Mouse (Mus musculus): Measurements from ENCODE around the gene Setdb2.
"Not testable (repeated sequence)": the region's sequence is repeated elsewhere in the genome, so short reads cannot be mapped to it uniquely, and the experiment has no call there.

Gene Setdb2

DNA sequence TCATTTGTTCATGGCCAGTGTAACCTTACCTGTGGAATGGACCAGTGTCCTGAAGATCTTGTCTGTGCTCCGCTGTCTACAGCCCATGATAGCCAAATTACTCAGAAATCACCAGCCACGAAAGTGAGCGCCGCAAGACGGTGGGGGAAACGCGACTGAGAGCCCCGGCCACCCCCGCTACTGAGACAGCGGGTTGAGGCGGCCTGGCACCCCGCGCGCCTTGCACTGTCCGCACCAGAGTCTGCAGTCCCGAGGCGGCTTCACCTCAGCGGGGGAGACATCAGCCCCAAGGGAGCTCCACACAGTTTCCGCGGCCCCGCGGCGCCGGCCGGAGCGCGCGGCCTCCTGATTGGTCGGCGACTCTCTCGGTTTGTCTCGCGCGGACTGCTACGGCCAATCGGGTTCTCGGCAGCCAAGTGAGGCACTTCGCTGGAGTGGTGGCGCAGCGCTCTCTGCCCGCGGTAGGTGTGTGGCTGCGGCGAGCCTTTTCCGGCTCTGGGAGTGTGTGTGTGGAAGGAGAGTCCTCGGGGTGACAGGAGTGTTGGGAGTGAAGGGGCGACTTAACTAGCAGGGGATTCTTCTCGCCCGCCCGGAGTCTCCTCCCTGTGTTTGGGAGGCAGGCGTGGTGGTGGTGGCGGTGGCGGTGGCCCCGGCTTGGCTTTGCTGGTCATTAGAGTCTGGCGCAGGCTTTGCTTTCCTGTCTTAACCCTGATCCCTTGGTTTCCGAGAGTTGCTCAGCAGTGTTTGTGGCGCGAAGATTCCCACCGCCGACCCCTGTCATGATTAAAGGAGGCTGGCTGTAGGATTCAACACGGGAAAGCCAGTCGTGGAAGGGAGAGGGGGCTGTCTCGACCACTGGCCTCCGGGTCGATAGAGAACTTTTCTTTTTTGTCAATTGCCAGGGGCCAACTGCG, at the start of gene Setdb2, which contains the start of gene Cab39l:
Gene Setdb2, minus strand, starts transcription at position 327 of the 914 bp plus-strand sequence.
Gene Cab39l, plus strand, starts transcription at position 415 of the 914 bp plus-strand sequence.
- ChIA-PET POLR2A (interaction anchor here (0.6 to 3.4 kb wide), 53 partner anchors 8 to 824 kb away, joined by 3 to 23 read pairs (median 4); partner anchors contain the start of genes Phf11d (in 2 of the 4), Rcbtb1 (in 2 of the 4) and Cdadc1 (in 1 of the 4)), CTCF (no interaction called here)

DNA sequence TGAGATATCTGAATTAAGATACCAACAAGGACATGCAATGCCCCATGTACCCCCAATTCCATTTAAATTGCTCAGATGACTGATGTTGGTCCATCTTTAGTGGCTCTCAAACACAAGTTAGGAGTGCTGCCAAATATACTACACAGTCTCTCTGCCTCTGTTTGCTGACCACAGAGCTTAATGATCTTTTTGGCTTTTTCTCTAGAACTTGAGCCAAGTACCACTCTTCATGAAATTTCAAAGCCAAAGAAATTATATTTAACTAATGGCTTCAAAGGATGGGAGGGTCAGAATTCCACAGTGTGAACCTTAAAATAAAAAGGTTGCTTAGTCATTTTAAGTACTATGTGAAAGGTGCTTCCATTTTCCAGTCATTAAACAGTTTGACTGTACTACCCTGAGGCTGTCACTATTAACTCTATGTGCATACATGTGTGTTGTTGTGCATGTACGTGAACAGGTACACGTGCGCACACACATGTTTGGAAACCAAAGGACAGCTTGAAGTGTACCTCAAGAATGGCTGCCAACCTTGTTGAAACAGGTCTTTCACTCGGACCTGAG, 44.6 kb upstream of the Setdb2 start:
- ChIA-PET POLR2A (no interaction called here), CTCF (no interaction called here)

DNA sequence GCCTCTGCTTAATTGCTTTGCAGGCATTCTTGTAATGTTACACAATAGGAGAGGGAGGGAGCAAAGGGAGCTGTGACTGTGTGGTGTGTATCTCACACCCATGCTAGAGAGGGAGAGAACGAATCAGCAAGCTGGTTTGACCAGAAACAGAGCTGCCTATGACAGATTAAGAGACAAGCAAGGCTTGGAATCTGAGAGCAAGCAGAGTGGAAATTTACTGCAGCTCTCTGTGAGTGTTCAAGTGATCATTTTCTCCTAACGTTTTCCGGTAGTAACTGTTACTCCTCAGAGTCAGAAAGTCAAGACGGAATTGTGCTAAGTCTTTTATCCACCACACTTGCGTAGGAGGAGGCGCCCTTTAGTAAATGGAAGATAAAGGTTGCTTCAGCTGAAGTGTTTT, 38.0 kb upstream of the Setdb2 start:
- CTCF ChIA-PET: interaction anchor here in 1 of 4 experiments (0.5 kb wide), 1 partner anchor 71 kb away, joined by 3 read pairs; no protein-coding TSS in a partner anchor
- POLR2A ChIA-PET: interaction anchor here in 1 of 4 experiments (0.6 to 0.7 kb wide), 2 partner anchors 24 to 427 kb away, joined by 3 to 4 read pairs; no protein-coding TSS in a partner anchor

DNA sequence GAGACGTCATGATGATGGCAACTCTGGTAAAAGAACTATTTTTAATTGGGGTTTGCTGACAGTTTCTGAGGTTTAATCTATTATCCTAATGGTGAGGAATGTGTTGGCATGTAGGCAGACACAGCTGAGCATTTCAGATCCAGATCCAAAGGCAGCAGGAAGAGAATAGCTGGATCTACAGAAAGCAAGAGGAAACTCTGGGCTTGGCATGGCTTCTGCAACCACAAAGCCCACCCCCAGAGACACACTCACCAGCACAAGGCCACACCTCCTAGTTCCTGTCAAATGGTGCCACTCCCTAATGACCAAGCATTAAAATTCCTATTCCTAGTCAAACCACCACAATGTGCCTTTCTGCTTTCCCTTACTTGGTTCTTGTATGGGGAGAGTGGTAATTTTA, 30.1 kb upstream of the Setdb2 start:
- CTCF ChIA-PET: interaction anchor here in 1 of 4 experiments (0.6 kb wide), 1 partner anchor 86 kb away, joined by 3 read pairs; no protein-coding TSS in a partner anchor

DNA sequence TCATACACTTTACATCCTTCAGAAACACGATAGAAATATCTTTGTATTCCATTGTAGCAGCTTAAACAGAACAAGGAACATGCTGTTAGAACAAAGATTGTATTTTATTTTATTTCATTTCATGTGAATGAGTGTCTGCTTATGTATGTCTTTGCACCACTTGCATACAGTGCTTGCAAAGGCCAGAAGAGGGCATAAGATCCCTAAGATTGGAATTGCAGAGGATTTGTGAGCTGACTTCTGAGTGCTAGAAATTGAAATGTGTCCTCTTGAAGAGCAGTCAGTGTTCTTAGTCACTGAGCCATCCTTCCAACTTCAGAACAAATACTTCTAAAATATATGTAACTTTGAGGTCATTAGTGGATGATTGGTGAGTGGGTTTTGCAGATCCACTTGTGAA, 27.1 kb upstream of the Setdb2 start:
- ChIA-PET CTCF (interaction anchor here (0.5 to 1.0 kb wide), 9 partner anchors 70 to 1397 kb away, joined by 3 to 7 read pairs (median 4); partner anchors contain the start of genes Cdadc1 (in 1 of the 4) and Fgf9 (in 1 of the 4)), POLR2A (interaction anchor here in 2 of 4 experiments (0.8 to 2.5 kb wide), 3 partner anchors 16 to 85 kb away, joined by 3 to 8 read pairs (median 4); partner anchors contain the start of genes Cab39l (in 1 of the 2) and Setdb2 (in 1 of the 2))

More for the DNA sequence above, 30.1 kb upstream of the Setdb2 start:
- POLR2A ChIA-PET: no interaction called here

- CTCF ChIA-PET: no interaction called here
- POLR2A ChIA-PET: interaction anchor here in 1 of 4 experiments (2.5 kb wide), 1 partner anchor 26 kb away, joined by 8 read pairs; the partner anchor contains the start of genes Cab39l and Setdb2
These were observed 25.8 kb upstream of the Setdb2 start for GRCm38 (mm10) chr14:59466503-59466902.

GRCm38 (mm10) chr14:59447981-59448380, 7.3 kb upstream of the Setdb2 start:
- ChIA-PET CTCF (no interaction called here), POLR2A (interaction anchor here in 1 of 4 experiments (1.5 kb wide), 1 partner anchor 8 kb away, joined by 3 read pairs; no protein-coding TSS in a partner anchor)

DNA sequence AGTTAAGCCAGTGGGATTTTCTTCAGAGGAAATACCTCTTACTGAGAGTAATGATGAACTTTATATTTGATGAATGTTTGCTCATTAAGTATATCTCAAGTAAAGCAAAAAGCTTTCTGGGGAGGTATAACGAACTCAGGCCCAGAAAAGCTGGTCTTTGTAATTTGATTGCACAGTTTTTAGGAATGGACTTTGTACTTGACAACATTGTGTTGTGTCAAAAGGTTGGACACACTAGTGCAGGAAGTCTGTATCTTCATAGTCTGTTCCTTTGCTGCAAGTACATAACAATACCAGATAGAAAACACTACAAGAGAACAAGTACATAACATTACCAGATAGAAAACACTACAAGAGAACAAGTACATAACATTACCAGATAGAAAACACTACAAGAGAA, 4.7 kb upstream of the Setdb2 start:
- POLR2A ChIA-PET: interaction anchor here in 1 of 4 experiments (1.4 kb wide), 1 partner anchor 10 kb away, joined by 3 read pairs; no protein-coding TSS in a partner anchor

DNA sequence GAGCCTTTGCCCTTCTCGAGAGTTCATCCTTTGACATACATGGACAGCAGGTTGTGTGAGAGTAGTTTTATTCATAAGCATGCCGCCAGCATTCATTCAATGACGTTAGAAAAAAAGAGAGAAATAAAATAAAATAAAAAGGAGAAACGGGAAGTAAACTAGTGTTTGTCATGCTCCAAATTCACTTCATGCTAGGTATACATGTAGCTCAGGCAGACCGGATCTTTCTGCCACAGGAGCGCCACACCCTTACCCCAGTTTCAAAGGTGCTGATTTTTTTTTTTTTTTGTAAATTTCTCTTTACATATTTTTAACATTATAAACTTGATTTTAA, 755 bp upstream of the Setdb2 start:
- ChIA-PET POLR2A (interaction anchor here (0.7 to 3.4 kb wide), 11 partner anchors 11 to 239 kb away, joined by 3 to 23 read pairs (median 4); no protein-coding TSS in a partner anchor), CTCF (no interaction called here)

More for the DNA sequence above, 4.7 kb upstream of the Setdb2 start:
- CTCF ChIA-PET: no interaction called here

DNA sequence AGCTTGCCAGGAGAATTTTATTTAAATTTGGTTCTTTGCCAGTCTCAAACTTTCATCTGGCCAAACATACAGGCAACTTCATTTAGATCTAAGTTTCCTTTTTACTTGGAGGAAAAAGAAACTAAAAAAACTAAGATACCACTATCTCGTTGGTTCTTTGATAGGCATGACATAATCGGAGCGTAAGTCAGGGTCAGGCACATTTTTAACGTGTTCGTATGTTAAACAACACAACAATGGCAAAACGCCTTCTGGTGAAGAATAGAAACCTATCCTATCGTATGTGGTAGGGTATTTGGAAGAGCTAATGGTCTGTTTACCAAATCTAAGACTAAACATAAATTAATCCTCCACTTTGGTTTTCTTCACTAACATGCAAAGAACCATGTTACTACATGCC, 645 bp downstream of the Setdb2 start:
- CTCF ChIA-PET: no interaction called here
- POLR2A ChIA-PET: interaction anchor here (0.6 to 3.4 kb wide), 46 partner anchors 7 to 825 kb away, joined by 3 to 23 read pairs (median 4); partner anchors contain the start of genes Rcbtb1 (in 2 of the 4), Cdadc1 (in 1 of the 4) and Phf11d (in 1 of the 4)

DNA sequence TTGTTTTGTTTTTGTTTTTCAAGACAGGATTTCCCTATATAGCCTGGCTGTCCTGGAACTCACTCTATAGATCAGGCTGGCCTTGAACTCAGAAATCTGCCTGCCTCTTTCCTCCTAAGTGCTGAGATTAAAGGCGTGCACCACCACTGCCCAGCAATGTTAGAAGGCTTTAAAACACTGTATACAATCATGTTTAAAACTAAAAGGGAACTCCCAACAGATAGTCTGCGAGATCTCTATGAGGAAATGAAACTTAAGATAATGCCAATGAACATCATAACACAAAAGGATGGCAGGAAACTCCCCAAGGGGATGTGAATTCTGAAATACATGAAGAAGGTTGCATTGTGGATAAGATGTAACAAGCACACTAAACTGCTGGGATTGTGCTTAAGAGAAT, 2.2 kb downstream of the Setdb2 start:
- CTCF ChIA-PET: no interaction called here
- POLR2A ChIA-PET: no interaction called here

- CTCF ChIA-PET: no interaction called here
- POLR2A ChIA-PET: no interaction called here
These were observed 3.3 kb downstream of the Setdb2 start for GRCm38 (mm10) chr14:59437398-59437797.

GRCm38 (mm10) chr14:59435206-59435605, 5.5 kb downstream of the Setdb2 start:
- CTCF ChIA-PET: interaction anchor here in 1 of 4 experiments (0.6 kb wide), 2 partner anchors 398 to 1284 kb away, joined by 3 to 5 read pairs; no protein-coding TSS in a partner anchor
- POLR2A ChIA-PET: interaction anchor here in 2 of 4 experiments (0.6 to 1.3 kb wide), 3 partner anchors 9 to 235 kb away, joined by 3 to 4 read pairs (median 3); no protein-coding TSS in a partner anchor

GRCm38 (mm10) chr14:59433902-59434301, 6.8 kb downstream of the Setdb2 start:
- POLR2A ChIA-PET: interaction anchor here in 2 of 4 experiments (0.7 to 1.2 kb wide), 2 partner anchors 16 to 1275 kb away, joined by 3 read pairs; no protein-coding TSS in a partner anchor
- CTCF ChIA-PET: interaction anchor here in 1 of 4 experiments (0.7 kb wide), 1 partner anchor 125 kb away, joined by 3 read pairs; no protein-coding TSS in a partner anchor

GRCm38 (mm10) chr14:59430556-59430955, 10.1 kb downstream of the Setdb2 start:
- CTCF ChIA-PET: no interaction called here
- POLR2A ChIA-PET: interaction anchor here in 2 of 4 experiments (1.6 to 3.8 kb wide), 4 partner anchors 8 to 10 kb away, joined by 3 to 22 read pairs (median 9); partner anchors contain the start of genes Cab39l (in 2 of the 2) and Setdb2 (in 2 of the 2)

DNA sequence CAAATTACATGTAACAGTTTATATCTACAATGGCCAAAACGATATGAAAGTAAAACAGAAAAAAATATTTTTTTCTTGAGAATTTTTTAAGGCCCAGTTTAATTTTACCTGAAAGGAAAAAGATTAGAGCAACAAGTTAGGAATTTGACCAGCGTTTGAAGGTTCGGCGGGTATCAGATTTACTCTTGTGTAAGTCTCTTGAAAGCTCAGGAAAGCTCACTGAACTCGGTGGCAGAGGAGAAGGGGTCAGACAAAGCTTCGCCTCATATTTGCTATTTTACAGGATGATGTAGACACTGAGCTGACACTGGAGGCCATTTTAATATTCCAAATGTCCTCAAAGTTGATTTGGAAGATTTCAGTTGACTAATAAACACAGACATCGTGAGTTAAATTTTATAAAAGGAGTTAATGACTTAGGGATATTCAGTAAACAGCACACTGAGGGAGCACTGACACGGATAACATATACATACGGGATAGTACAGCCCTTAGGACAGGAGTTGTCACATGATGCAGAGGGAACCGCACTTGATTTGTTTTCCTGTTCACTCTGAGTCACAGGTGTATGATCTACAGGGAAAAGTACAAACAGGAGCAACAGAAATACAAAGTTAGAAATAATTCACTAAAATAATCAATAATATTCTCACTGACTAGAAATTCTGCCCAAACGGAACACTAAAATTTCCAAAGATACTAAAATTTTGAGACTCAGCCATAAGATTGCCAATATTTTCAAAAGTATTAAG, 17.6 kb downstream of the Setdb2 start:
- CTCF ChIA-PET: no interaction called here

GRCm38 (mm10) chr14:59418171-59418570, 22.5 kb downstream of the Setdb2 start:
- CTCF ChIA-PET: no interaction called here

More for the DNA sequence above, 17.6 kb downstream of the Setdb2 start:
- POLR2A ChIA-PET: no interaction called here

DNA sequence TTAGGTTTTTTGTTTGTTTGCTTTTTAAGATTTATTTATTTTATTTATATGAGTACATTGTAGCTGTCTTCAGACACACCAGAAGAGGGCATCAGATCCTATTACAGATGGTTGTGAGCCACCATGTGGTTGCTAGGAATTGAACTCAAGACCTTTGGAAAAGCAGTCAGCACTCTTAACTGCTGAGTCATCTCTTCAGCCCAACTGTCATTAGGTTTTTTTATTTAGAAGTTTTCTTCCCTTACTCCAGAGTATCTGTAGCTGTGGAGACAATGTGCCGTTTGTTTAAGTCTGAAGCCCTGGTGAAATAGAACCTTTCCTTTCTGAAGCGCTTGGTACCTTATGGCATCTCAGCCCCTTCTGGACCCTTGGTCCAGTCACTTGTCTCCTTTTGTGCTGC, 25.7 kb downstream of the Setdb2 start:
- POLR2A ChIA-PET: interaction anchor here in 3 of 4 experiments (0.5 to 2.0 kb wide), 4 partner anchors 9 to 580 kb away, joined by 3 to 8 read pairs (median 4); partner anchors contain the start of genes Cab39l (in 1 of the 3) and Setdb2 (in 1 of the 3)

More at GRCm38 (mm10) chr14:59418171-59418570, 22.5 kb downstream of the Setdb2 start:
- POLR2A ChIA-PET: no interaction called here

More for the DNA sequence above, 25.7 kb downstream of the Setdb2 start:
- CTCF ChIA-PET: not testable (repeated sequence)
